Mouse (Mus musculus): ENCODE data around the gene Lce1e.

DNA sequence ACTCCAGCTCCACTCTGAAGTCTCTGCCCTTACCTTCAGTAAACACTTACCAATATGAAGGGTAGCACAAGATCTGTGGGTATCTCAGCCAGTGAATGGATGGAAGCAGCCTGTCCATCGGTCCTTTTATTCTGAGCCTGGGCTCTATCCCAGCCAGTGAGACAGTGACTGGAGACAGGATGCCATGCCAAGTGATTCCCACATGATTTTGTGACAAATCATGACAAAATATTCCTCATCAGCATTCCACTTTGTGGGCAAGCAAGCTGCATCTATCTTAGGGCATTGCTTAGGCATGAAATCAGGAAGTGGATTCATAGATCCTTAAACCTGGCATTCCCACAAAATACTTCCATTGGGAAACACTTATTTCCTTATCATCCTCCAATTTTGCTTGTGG is 43.4 kb upstream of the Lce1e start, which contains the start of gene Lce1g:
- TF ChIP-seq CTCF (IDR thresholded peaks at IDR 0.05; ENCODE audit: borderline replicate concordance, insufficient read depth, low read depth, low read length) = no peak
- no peak for TF ChIP-seq POLR2A (IDR thresholded peaks at IDR 0.05; ENCODE audit: borderline replicate concordance, insufficient read depth, low read length)

Data from cerebellum, adult 2 months (tissue).